Mouse (Mus musculus) embryo, embryonic 10.5 days (tissue): ENCODE data around the gene Yap1.

Experiments
- DNase-seq: peaks from one replicate; pipeline ENCODE4 v3.0.0-alpha.2; 2015; ENCODE audit warnings: low spot score

Yap1 gene

DNA sequence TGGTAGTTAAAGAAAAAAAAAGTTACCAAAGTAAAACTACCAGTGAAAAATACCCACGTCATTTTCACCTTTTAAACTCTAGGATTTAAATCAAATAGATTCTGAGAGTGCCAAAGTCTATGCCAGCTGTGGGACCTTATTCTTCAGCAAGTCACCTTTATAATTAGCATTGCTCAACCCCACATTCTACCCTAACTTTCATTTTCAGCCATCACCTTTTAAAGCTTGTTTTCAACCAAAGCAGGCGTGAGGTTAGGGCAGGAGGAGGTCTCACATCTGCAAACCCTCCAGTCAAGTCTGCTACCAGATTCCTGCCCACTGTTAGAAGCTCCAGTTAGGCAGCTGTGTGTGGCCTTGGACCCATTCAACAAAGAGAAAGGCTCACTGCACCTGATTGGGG lies 32.4 kb downstream of the Yap1 start:
- no peak for DNase-seq

GRCm38 (mm10) chr9:7967980-7968379 lies 36.4 kb downstream of the Yap1 start:
- DNase-seq, result no peak

GRCm38 (mm10) chr9:7965590-7965989 lies 38.8 kb downstream of the Yap1 start:
- DNase-seq, result no peak

DNA sequence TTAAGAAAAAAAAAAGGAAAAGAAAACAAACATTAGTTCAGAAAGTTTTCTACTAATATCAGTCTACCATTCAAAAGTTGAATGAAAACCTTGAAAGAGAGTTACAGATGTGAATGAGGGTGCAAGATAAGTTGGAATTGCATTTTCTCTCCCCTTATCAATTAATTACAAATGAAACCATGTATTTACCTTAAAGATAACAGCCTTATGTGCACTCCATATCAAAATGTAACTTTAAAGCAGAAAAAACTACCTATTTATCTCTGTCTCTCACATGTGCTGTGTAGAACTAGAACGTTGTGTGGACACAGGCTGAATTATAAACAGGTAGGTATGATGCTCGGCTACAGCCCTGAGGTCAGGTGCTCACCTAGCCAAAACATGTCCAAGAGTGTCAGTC lies 40.5 kb downstream of the Yap1 start:
- no peak for DNase-seq

DNA sequence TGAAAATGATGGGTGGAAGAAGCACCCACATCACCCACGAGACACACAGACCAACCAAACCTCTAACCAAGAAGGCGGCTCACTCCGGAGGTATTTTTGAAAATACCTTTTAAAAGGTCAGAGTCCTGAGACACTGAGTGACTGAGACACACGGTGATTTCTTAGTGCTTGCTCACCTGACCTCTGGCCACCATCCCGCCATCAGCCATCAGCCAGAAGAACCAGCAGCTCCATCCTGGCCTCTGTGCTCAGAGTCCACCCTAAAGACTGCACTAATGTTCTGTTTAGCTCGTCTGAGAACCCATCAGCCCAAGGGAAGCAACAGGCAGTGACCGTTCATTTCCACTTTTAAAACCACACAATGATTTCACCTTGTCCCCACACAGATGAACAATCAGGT lies 41.5 kb downstream of the Yap1 start:
- no peak for DNase-seq

DNA sequence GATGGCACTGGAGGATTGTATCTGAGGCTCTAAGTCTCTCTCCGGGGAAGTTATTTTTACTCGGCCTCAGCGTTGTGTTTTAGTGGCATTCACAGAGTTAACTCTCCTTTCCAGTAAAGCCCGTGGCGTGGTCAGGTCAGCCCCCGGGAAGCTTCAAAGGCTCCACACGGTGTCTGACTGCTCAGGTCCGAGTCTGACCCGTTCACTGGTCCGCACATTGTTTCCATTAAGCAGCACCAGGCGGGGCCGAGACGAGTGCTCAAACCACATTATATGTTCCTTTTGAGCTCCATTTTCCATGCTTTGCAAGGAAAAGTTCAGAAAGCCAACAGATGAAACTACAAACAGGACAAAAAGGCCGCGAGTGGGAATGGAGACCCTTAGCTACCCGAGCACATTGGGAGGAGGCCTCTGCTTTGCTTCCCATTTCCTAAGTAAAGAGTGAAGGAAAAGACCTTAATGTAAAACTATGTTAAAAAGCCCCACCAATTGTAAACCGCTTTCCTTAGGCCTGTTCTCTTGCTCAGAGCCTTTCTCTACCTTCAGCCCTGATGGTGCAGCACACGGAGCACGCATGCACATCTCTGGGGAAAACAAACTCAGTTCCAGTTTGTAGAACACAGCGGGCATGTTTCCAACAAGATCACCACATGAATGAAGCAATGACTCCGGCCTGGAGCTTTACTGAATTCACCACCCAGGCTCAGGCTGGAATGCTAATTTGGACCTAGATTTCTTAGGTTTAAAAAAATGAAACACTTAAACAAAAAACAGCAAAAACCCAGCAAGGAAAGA lies 42.8 kb downstream of the Yap1 start:
- DNase-seq, result peak; percentile 79

GRCm38 (mm10) chr9:7960382-7960781 lies 44.0 kb downstream of the Yap1 start:
- peak; percentile 80 for DNase-seq

DNA sequence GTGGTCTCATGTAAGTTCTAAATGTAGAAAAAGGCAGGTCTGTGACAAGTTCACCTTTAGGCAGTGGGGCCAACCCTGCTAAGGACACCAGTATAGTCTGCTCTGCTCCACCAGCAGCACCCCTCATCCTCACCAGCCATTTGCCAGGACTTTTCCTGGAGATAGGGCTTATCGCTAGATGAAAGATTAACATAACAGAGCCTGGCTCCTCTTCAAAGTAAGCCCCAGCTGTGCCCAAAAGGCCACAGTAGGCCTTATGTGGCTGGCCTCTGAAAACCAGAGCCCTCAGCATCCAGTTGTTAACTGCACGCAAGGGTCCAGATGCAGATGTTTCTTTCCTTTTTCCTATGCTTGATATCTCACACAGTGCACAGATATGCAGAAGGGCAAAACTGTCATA lies 45.1 kb downstream of the Yap1 start:
- no peak for DNase-seq

DNA sequence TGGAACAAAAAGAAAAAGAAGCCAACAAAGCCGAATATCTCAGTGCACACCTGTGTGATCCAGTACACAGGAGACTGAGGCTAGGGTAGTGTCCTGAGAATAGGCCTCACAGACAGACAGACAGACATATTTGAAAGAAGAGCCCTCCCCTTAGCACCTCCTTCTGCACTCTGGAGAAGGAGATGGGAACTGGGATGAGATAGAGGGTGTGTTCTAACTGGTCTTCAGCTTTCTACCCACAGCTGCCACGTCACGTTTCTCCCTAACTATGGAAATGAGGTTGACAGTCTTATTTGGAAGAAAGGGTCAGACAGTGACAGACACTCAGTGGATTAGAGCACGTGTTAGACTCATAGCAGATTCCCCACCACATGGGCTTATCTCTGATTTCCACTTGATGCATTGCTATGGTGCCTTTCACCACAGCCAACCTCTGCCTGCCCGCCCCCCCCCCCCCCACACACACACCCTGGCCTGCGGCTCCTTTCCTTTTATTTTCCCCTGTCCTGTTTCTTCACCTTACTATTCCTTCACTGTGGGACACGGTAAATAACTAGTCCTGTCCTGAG lies 46.3 kb downstream of the Yap1 start:
- no peak for DNase-seq

GRCm38 (mm10) chr9:7957407-7957806 lies 47.0 kb downstream of the Yap1 start:
- no peak for DNase-seq

- no peak for DNase-seq
Measured at GRCm38 (mm10) chr9:7956400-7956799, 48.0 kb downstream of the Yap1 start.

- DNase-seq, result no peak
Measured at GRCm38 (mm10) chr9:7952886-7953285, 51.5 kb downstream of the Yap1 start.

DNA sequence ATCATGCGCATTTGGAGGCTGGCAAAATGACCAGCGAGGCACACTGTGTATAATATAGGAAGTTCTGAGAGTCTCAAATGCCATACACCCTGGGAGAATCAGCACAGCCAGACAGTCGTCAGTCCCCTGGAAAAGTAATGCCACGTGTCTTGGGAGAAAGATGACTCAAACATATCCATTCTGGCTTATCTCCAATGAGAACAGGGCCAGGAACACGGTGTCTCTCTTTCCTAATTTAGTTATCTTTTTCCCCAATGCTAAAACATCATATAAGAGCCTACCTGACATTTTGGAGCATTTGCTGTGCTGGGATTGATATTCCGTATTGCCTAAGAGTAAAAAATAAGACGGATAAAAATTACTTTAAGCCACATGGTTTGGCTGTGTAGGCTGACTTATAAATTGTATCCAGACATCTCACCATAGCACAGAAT lies 54.2 kb downstream of the Yap1 start:
- no peak for DNase-seq

DNA sequence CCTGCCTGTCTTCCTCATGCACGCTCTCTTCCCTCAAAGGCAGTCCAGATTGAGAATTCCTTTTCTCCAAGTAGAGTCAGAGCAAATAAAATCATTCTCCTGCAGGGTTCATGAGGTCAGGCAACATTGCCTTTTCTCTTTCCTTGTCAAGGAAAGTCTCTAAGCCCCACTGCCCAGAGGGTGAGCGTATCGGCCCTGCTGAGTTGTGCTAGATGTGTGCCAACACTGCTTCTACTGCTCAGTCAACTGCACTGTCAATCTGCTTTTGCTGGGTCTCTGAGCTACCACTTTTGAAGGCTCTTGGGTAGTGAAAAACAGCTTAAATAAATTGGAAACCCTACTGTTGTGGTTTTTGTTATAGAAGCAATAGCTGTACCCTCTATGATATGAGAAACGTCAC lies 56.5 kb downstream of the Yap1 start:
- no peak for DNase-seq

GRCm38 (mm10) chr9:7943796-7944462 lies 60.5 kb downstream of the Yap1 start:
- DNase-seq, result no peak

- DNase-seq, result no peak
Measured at GRCm38 (mm10) chr9:7942701-7943100, 61.7 kb downstream of the Yap1 start.

- DNase-seq, result no peak
Measured at GRCm38 (mm10) chr9:7940075-7940474, 64.3 kb downstream of the Yap1 start.

- no peak for DNase-seq
Measured at GRCm38 (mm10) chr9:7934419-7934818, 70.0 kb downstream of the Yap1 start.

DNA sequence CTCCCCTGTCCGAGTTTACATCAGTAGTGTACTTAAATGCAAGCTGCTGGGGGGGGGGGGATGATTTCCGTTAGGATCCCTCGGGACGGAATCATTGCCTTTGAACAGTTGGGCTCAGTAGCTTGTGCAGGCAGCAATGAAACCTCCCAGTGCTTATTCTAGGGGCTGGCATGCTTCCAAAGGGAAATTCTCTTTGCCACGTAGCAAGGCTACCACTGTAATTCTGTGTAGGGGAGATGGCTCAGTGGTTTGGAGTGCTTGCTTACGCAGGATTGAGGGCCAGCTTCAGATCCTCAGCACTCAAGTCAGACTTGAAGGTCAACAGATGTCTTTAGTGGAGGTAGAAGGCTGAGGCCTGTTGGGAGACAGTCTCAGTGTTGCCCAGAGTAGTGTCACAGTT lies 74.8 kb downstream of the Yap1 start:
- no peak for DNase-seq

GRCm38 (mm10) chr9:7928866-7929265 lies 75.5 kb downstream of the Yap1 start:
- no peak for DNase-seq

- no peak for DNase-seq
Measured at GRCm38 (mm10) chr9:7928207-7928793, 76.1 kb downstream of the Yap1 start.

DNA sequence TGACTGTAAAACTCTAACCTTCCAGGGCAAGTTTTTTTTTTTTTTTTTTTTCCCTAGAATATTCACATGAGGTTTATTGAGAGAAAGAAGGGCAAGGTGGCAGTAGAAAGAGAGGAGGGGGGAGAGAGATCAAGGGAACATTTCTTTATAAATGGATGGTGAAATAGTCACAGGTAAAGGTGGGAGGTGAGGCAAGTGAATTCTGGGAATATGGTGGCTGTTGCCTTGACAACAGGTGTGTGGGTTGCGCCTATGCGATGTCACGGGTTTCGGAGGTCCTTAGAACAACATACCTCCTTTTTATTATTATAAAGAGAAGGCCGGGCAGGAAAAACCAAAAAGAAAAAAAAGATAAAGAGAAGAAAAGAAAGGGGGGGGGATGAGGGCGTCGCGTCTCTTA lies 89.5 kb downstream of the Yap1 start:
- DNase-seq, result no peak

GRCm38 (mm10) chr9:7914487-7914886 lies 89.9 kb downstream of the Yap1 start:
- DNase-seq, result peak; percentile 90
